ENCODE assay signal across 8 mouse cellular contexts in the genomic region with DNA sequence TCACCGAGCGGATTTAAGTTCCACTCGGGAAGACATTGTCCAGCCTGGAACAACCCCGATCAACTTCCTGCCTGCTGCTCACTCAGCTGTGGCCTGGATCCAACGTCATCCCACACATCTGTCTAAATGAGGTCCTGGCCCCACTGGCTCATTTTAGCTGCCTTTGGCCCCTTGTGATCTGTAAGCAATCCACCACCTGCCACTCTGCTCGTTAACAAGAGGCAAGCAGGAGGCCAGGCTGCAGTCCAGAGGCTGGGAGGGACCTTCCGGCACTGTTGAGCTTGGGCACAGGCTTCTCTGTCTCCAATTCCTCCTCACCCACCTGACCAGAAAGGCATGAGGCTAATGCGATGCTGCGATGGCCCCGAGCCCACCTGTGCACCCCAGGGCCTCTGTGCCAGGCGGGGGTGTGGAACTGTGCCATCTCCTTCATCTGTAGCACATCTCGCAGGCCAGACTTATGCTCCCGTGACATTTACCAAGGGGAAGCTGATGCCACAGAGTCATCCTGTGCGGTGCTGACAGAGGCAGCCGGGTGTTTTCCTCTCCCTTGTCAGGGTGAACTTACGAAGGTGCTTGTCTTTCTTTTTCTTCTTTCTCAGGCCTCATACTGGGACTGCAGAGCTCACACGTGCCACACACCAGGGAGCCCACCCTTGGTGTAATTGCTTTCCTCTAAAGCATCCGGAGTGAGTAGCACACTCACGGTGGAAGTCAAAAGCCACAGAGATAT. TPM values are rescaled to one million over a fixed set of nuclear protein-coding genes. Genes with fewer than 3 reads are reported as not detected.
DNase-seq lines count a peak whose midpoint lies in the region; ATAC-seq lines count a peak whose summit lies in the region.

No protein-coding gene starts in this region.

- H3K4me2 ChIP-seq in midbrain, embryonic 11.5 days = no peak overlapping the region

- peak; percentile 59 for DNase-seq in testis, postnatal 14 days (ENCODE audit: low spot score)
- no peak for DNase-seq in testis, postnatal 10 days (ENCODE audit: low spot score)
- DNase-seq in gastrocnemius, postnatal 36 days = peak; percentile 77 to 83
- peak; percentile 47 for DNase-seq in limb, embryonic 10.5 days (ENCODE audit: low spot score)
- peak; percentile 47 to 65 for DNase-seq in thymus, postnatal 36 days
- no peak for DNase-seq in midbrain, embryonic 11.5 days (ENCODE audit: low spot score, missing footprints)
- no peak for DNase-seq in urinary bladder, postnatal 4 days (ENCODE audit: low spot score in 2 of 2)
- no peak for DNase-seq in natural killer cell, adult 2 months (ENCODE audit: low spot score in 2 of 2)

- H3K27me3 ChIP-seq in limb, embryonic 10.5 days (ENCODE audit: low read depth, poor library complexity, severe bottlenecking) = no peaks in the 10 kb centered on the region
- no peaks in the 10 kb centered on the region for H3K27me3 ChIP-seq in midbrain, embryonic 11.5 days (ENCODE audit: control insufficient read depth, insufficient read depth, low read length)

- intact Hi-C loops in gastrocnemius, postnatal 36 days (cut with DNase I) = loop anchor here (5.0 kb wide), 1 partner anchor 66 kb away; no protein-coding TSS in a partner anchor

- H3K4me3 ChIP-seq in limb, embryonic 10.5 days = no peak overlapping the region
- no peak overlapping the region for H3K4me3 ChIP-seq in midbrain, embryonic 11.5 days (ENCODE audit: low read depth, low read length)

- WGBS in limb, embryonic 10.5 days = 61% methylated on average over 19 of the region's 19 CpGs
- 66% methylated on average over 19 of the region's 19 CpGs for WGBS in midbrain, embryonic 11.5 days

- H3K9me3 ChIP-seq in limb, embryonic 10.5 days (replicated peaks) = no peaks in the 10 kb centered on the region
- no peaks in the 10 kb centered on the region for H3K9me3 ChIP-seq in midbrain, embryonic 11.5 days (ENCODE audit: control insufficient read depth, low read length)

- H3K4me1 ChIP-seq in limb, embryonic 10.5 days = peaks cover 27% of the 10 kb centered on the region
- no peaks in the 10 kb centered on the region for H3K4me1 ChIP-seq in midbrain, embryonic 11.5 days (ENCODE audit: control insufficient read depth, insufficient read depth, low read length)

- H3K36me3 ChIP-seq in limb, embryonic 10.5 days = no peaks in the 10 kb centered on the region
- H3K36me3 ChIP-seq in midbrain, embryonic 11.5 days (ENCODE audit: control insufficient read depth, insufficient read depth, low read length) = no peaks in the 10 kb centered on the region

- no peak for ATAC-seq in midbrain, embryonic 11.5 days (ENCODE audit: low FRiP score)

- H3K27ac ChIP-seq in limb, embryonic 10.5 days = peak overlapping the region; percentile 50; the same call in 1 of the 2 replicates
- H3K27ac ChIP-seq in midbrain, embryonic 11.5 days (ENCODE audit: low read depth, low read length) = no peak overlapping the region

- no peak overlapping the region for H3K9ac ChIP-seq in midbrain, embryonic 11.5 days (ENCODE audit: low read length)

RNA-seq across cellular contexts. Expression of gene Zdhhc7, which starts 33.2 kb away (rescaled TPM):
- 10 to 100 TPM; 21.9 to 28.4 TPM for total RNA-seq in gastrocnemius, postnatal 36 days (2021)
- 32.4 and 34.8 TPM in 2 replicates for polyA plus RNA-seq in limb, embryonic 10.5 days (2016; fragmentation: Nextera tagmentation; extraction: Ambion mirVana)
- polyA plus RNA-seq in midbrain, embryonic 11.5 days (2014; fragmentation: Nextera tagmentation; extraction: Ambion mirVana) = 24.2 and 25.9 TPM in 2 replicates

RNA-seq across cellular contexts. Expression of gene 6430548M08Rik, which starts 45.9 kb away (rescaled TPM):
- total RNA-seq in gastrocnemius, postnatal 36 days (2021) = 10 to 100 TPM; 29.0 to 41.6 TPM
- polyA plus RNA-seq in limb, embryonic 10.5 days (2016; fragmentation: Nextera tagmentation; extraction: Ambion mirVana) = 1.7 and 2.2 TPM in 2 replicates
- polyA plus RNA-seq in midbrain, embryonic 11.5 days (2014; fragmentation: Nextera tagmentation; extraction: Ambion mirVana) = 12.4 and 13.5 TPM in 2 replicates

Comparison
In these comparisons a context has a peak if more than half of its experiments do, and no peak if none do; other contexts are left out.
1. DNase-seq: peak in testis, postnatal 14 days (single experiment), gastrocnemius, postnatal 36 days (2 of 2), limb, embryonic 10.5 days (single experiment) and thymus, postnatal 36 days (2 of 2); none in testis, postnatal 10 days (single experiment), midbrain, embryonic 11.5 days (single experiment), urinary bladder, postnatal 4 days (0 of 2) and natural killer cell, adult 2 months (0 of 2).